Mouse (Mus musculus) MEL (cell line): ENCODE data around the gene Dusp13. TPM values are rescaled to one million over a fixed set of nuclear protein-coding genes. Genes with fewer than 3 reads are reported as not detected.
A peak's percentile ranks its signal among the peaks of the same experiment; 100 is the strongest.

Source experiments
- DNase-seq: peaks from one replicate; pipeline ENCODE4 v3.0.0; 2011; ENCODE audit warnings: low read depth, low spot score
- H3K27ac ChIP-seq: 2 replicates; pipeline ENCODE4 v1.5.1; 2012; ENCODE audit warnings: low read depth, mild to moderate bottlenecking, control low read depth, low read length, moderate library complexity; ENCODE audit not compliant: control insufficient read depth
- H3K27me3 ChIP-seq, 2 experiments: fragments of 150-350 bp in 1 of 2; sonication (generic) in 1 of 2; 2 replicates each; pipeline ENCODE4 v1.6.1; 2012; ENCODE audit warnings: low read length in 2 of 2, mild to moderate bottlenecking in 2 of 2, improper control_type of control experiment in 1 of 2, moderate library complexity in 1 of 2; ENCODE audit not compliant: insufficient read depth in 2 of 2, control insufficient read depth in 1 of 2
- H3K36me3 ChIP-seq, 2 experiments: 2 replicates each; pipeline ENCODE4 v1.6.1; 2012 to 2014; ENCODE audit warnings: low read length in 2 of 2, improper control_type of control experiment in 1 of 2, inconsistent platforms in 1 of 2, mild to moderate bottlenecking in 1 of 2; ENCODE audit not compliant: insufficient read depth in 2 of 2, control insufficient read depth in 1 of 2
- H3K4me1 ChIP-seq, 2 experiments: fragments of 150-350 bp in 1 of 2; sonication (generic) in 1 of 2; 2 replicates each; pipeline ENCODE4 v1.6.1; 2012; ENCODE audit warnings: low read length in 2 of 2, improper control_type of control experiment in 1 of 2, mild to moderate bottlenecking in 1 of 2; ENCODE audit not compliant: insufficient read depth in 2 of 2, control insufficient read depth in 1 of 2
- H3K4me3 ChIP-seq, 2 experiments: fragments of 150-350 bp in 1 of 2; sonication (generic) in 1 of 2; 2 replicates each; pipeline ENCODE4 v1.5.1; 2012; ENCODE audit warnings: low read depth in 2 of 2, low read length in 2 of 2, mild to moderate bottlenecking in 2 of 2, moderate library complexity in 2 of 2, control low read depth in 1 of 2, improper control_type of control experiment in 1 of 2; ENCODE audit not compliant: control insufficient read depth in 1 of 2, insufficient read depth in 1 of 2
- H3K79me2 ChIP-seq: 2 replicates; pipeline ENCODE4 v1.6.1; 2012; ENCODE audit warnings: mild to moderate bottlenecking, low read length, moderate library complexity; ENCODE audit not compliant: control insufficient read depth, poor library complexity, insufficient read depth
- H3K9ac ChIP-seq: 2 replicates; pipeline ENCODE4 v1.6.1; 2012; ENCODE audit warnings: low read depth, mild to moderate bottlenecking, control low read depth, low read length, moderate library complexity; ENCODE audit not compliant: control insufficient read depth, poor library complexity, severe bottlenecking
- H3K9me3 ChIP-seq: fragments of 150-350 bp; sonication (generic); replicated peaks from 2 replicates; pipeline ENCODE4 v1.6.1; 2012; ENCODE audit warnings: mild to moderate bottlenecking, low read length, improper control_type of control experiment, moderate library complexity; ENCODE audit not compliant: insufficient read depth
- CHD2 ChIP-seq: IDR thresholded peaks from 2 replicates; pipeline ENCODE4 v1.6.1; 2011; ENCODE audit warnings: low read length, improper control_type of control experiment
- CTCF ChIP-seq, 3 experiments: IDR thresholded peaks in 2 of 3; conservative IDR thresholded peaks in 1 of 3; 2 replicates each; pipeline ENCODE4 v1.5.1; 2011 to 2012; ENCODE audit warnings: low read length in 3 of 3, low read depth in 2 of 3, mild to moderate bottlenecking in 2 of 3, improper control_type of control experiment in 1 of 3, inconsistent platforms in 1 of 3, mixed read lengths in 1 of 3, moderate library complexity in 1 of 3; ENCODE audit not compliant: control insufficient read depth in 1 of 3, insufficient read depth in 1 of 3, poor library complexity in 1 of 3, severe bottlenecking in 1 of 3
- E2F4 ChIP-seq: IDR thresholded peaks from 2 replicates; pipeline ENCODE4 v1.6.1; 2011; ENCODE audit warnings: low read depth, low read length, improper control_type of control experiment, borderline replicate concordance
- JUND ChIP-seq: IDR thresholded peaks from 2 replicates; pipeline ENCODE4 v1.6.1; 2011; ENCODE audit warnings: low read depth, mild to moderate bottlenecking, improper control_type of control experiment, low read length
- MAZ ChIP-seq: IDR thresholded peaks from 2 replicates; pipeline ENCODE4 v1.6.1; 2012; ENCODE audit warnings: low read depth, mild to moderate bottlenecking, inconsistent platforms, low read length, improper control_type of control experiment
- MXI1 ChIP-seq: IDR thresholded peaks from 2 replicates; pipeline ENCODE4 v1.6.1; 2011; ENCODE audit warnings: mild to moderate bottlenecking, low read depth, low read length, improper control_type of control experiment
- NELFE ChIP-seq: IDR thresholded peaks from 2 replicates; pipeline ENCODE4 v1.6.1; 2011; ENCODE audit warnings: low read depth, low read length, improper control_type of control experiment
- NRF1 ChIP-seq: IDR thresholded peaks from 2 replicates; pipeline ENCODE4 v1.6.1; 2014; ENCODE audit warnings: low read depth, mild to moderate bottlenecking, inconsistent platforms, low read length, improper control_type of control experiment, moderate library complexity; ENCODE audit not compliant: poor library complexity, insufficient read depth, severe bottlenecking
- POLR2A ChIP-seq, 2 experiments: IDR thresholded peaks; 2 replicates each; pipeline ENCODE4 v1.6.1; 2011 to 2012; ENCODE audit warnings: low read length in 2 of 2, mild to moderate bottlenecking in 2 of 2, control low read depth in 1 of 2, improper control_type of control experiment in 1 of 2, low read depth in 1 of 2, moderate library complexity in 1 of 2; ENCODE audit not compliant: control insufficient read depth in 1 of 2, insufficient read depth in 1 of 2, poor library complexity in 1 of 2
- RAD21 ChIP-seq: IDR thresholded peaks from 2 replicates; pipeline ENCODE4 v1.6.1; 2011; ENCODE audit warnings: mild to moderate bottlenecking, low read depth, low read length, improper control_type of control experiment
- RCOR1 ChIP-seq: IDR thresholded peaks from 2 replicates; pipeline ENCODE4 v1.6.1; 2012; ENCODE audit warnings: low read depth, mild to moderate bottlenecking, inconsistent platforms, low read length, improper control_type of control experiment
- SIN3A ChIP-seq: IDR thresholded peaks from 2 replicates; pipeline ENCODE4 v1.6.1; 2012; ENCODE audit warnings: low read length, improper control_type of control experiment, inconsistent platforms
- SMC3 ChIP-seq: IDR thresholded peaks from 2 replicates; pipeline ENCODE4 v1.6.1; 2011; ENCODE audit warnings: low read depth, low read length, improper control_type of control experiment
- ZC3H11A ChIP-seq: IDR thresholded peaks from 2 replicates; pipeline ENCODE4 v1.6.1; 2012; ENCODE audit warnings: low read depth, mild to moderate bottlenecking, inconsistent platforms, low read length, improper control_type of control experiment
- ZKSCAN1 ChIP-seq: IDR thresholded peaks from 2 replicates; pipeline ENCODE4 v1.6.1; 2012; ENCODE audit warnings: low read depth, mild to moderate bottlenecking, inconsistent platforms, low read length, improper control_type of control experiment, moderate library complexity
- ZNF384 ChIP-seq: IDR thresholded peaks from 2 replicates; pipeline ENCODE4 v1.6.1; 2012; ENCODE audit warnings: low read depth, mild to moderate bottlenecking, inconsistent platforms, low read length, improper control_type of control experiment
- polyA plus RNA-seq, 2 experiments: library from polyadenylated mRNA; stranded (reverse) in 1 of 2; unstranded in 1 of 2; fragments of >175 nt in 1 of 2; fragments of >200 nt in 1 of 2; gene quantifications; 2 replicates each; pipeline versions ENCODE4 v1.2.1 to v1.2.4; 2012; ENCODE audit warnings: low replicate concordance in 2 of 2, low read depth in 1 of 2; ENCODE audit not compliant: insufficient read length in 2 of 2, insufficient read depth in 1 of 2, missing spikeins in 1 of 2
- total RNA-seq: library from RNA; depleted of rRNA; stranded (reverse); fragments of 300-350 nt; gene quantifications from 2 replicates; pipeline ENCODE4 v1.2.3, GENCODE M21; 2012

Dusp13 gene
- total and polyA plus RNA-seq, 3 experiments = 0.08 TPM; not detected in 2

GRCm38 (mm10) chr14:21750008-21750880 lies 737 bp downstream of the Dusp13 start, which contains the start of gene Samd8 (continued):
- TF ChIP-seq RCOR1 (no peak), CHD2 (no peak)
- TF ChIP-seq, all 39 proteins: peak for 11

- H3K4me1 ChIP-seq = peaks cover 6 to 20% of the 10 kb centered on the region in 2 experiments
- peaks cover 20% of the 10 kb centered on the region for H3K79me2 ChIP-seq
- DNase-seq = peak; percentile 51
- no peak for TF ChIP-seq POLR2A (IDR thresholded peaks at IDR 0.05; ENCODE audit: control insufficient read depth in 1 of 2, insufficient read depth in 1 of 2, low read depth in 1 of 2, low read length in 2 of 2, poor library complexity in 1 of 2)
- peak; percentile 30 for TF ChIP-seq RAD21
- TF ChIP-seq MXI1 = no peak
- no peak for TF ChIP-seq JUND
- TF ChIP-seq CTCF (IDR thresholded peaks at IDR 0.05 in 2 of 3, conservative IDR thresholded peaks at IDR 0.05 in 1 of 3; ENCODE audit: control insufficient read depth in 1 of 3, insufficient read depth in 1 of 3, low read depth in 2 of 3, low read length in 3 of 3, poor library complexity in 1 of 3, severe bottlenecking in 1 of 3) = peak; percentile 27 to 51 (median 34); a peak in 4 of 6 replicates
- TF ChIP-seq SMC3 = peak; percentile 36; the same call in 1 of the 2 replicates
- TF ChIP-seq ZKSCAN1 = peak; percentile 37; the same call in 1 of the 2 replicates
- TF ChIP-seq SIN3A = no peak
- no peak for TF ChIP-seq MAZ
- TF ChIP-seq E2F4 = no peak
- no peak for TF ChIP-seq NELFE
- TF ChIP-seq NRF1 = no peak
- TF ChIP-seq ZC3H11A = no peak
- TF ChIP-seq ZNF384 = peak; percentile 92
- peak overlapping the region; percentile 49 to 66 for H3K4me3 ChIP-seq
- peaks cover 0 to 12% of the 10 kb centered on the region in 2 experiments; a peak in 2 of 4 replicates for H3K36me3 ChIP-seq
- no peak overlapping the region for H3K27ac ChIP-seq
- H3K9ac ChIP-seq = peak overlapping the region; percentile 44
- H3K9me3 ChIP-seq = no peaks in the 10 kb centered on the region
- H3K27me3 ChIP-seq = no peaks in the 10 kb centered on the region
Measured at GRCm38 (mm10) chr14:21748142-21748870, 2.7 kb downstream of the Dusp13 start.
